Mouse (Mus musculus) layer of hippocampus, adult 8-10 months (tissue): Measurements from ENCODE around the gene Mllt11. TPM values are rescaled to one million over a fixed set of nuclear protein-coding genes. Genes with fewer than 3 reads are reported as not detected.

Source experiments
- DNase-seq, 2 experiments: peaks; one replicate each; pipeline ENCODE4 v3.0.0; 2022; ENCODE audit warnings: low spot score in 2 of 2
- total RNA-seq, 4 experiments: library from RNA; stranded (reverse); gene quantifications; 2 replicates each; pipeline ENCODE4 v1.2.4; 2022

The Mllt11 gene
- total RNA-seq, 4 experiments from 2014 or later: 265 to 305 (median 277) TPM

DNA sequence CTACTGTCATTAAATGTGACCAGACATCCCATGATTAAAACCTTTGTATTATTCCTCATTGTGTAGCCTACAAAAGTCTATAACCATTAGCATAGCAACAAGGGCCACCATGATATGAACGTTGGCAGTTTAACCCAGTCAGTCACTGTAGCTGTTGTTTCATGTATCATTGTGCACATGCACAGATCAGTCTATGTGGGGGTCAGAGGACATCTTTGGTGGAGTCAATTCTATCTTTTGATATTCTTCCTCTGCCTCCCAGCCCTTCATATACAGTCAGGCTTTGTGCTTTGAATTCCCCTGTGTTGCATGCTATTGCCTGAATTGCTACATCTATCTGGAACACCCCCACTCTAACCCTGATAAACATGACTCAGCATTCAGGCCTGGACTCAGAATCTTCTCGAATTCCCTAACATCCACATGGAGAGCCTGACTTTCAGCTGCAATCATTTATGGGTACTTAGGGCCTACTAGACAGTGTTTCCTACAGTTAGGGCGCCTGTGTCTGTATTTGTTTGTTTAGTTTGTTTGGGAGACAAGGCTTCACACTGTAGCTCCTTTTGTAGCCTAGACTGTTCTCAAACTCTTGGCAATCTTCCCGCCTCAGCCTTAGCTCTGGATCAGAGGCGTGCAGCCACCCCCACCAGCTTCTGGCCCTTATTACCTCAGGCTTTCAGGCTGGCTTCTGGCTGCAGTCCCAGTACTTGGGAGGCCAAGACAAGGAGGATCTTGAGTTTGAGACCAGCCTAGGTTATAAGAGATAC, 14.7 kb upstream of the Mllt11 start:
- peak; percentile 54 to 64 for DNase-seq

DNA sequence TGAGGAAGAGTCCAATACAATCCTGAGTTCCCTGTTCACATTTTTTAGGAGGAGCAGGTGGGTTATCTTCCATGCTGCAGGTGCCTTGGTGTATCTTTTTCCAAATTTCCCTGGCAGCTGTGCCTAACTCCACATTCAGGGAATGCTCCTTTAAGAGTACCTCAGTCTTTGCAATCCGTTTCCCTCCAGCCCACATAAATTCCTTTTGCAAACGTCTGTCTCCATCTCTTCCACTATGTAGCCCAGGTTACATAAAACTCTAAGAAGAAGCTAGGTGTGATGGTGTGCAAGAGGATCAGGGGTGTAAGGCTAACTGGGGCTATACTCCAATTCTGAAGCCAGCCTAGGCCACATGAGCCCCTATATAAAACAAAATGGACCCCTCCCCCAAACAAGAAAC, 11.1 kb upstream of the Mllt11 start:
- no peak for DNase-seq

- no peak for DNase-seq
Observed at GRCm38 (mm10) chr3:95241498-95241897, 9.5 kb upstream of the Mllt11 start, which contains the start of gene Gm128. Gene Gm128 (minus strand): TSS chr3:95241598.

DNA sequence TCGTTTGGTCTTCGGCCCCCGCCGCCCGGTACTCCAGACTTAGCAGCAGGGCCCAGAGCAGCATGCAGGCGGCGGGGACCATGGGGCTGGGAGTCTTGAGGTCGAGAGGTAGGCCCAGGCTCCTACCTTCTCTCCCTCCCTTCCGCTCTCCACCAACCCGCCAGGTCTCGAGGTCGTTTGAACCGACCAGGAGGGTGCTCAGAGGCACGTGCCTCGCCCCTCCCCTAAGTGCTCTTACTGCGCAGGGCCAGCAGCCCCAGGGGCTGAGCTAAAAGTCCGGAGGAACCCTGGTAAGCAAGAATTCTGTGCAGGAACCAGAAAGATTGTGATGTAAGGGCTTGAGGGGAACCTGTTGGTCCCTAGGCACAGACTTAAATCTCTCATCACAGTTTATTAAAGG, 8.9 kb upstream of the Mllt11 start:
- DNase-seq: no peak

DNA sequence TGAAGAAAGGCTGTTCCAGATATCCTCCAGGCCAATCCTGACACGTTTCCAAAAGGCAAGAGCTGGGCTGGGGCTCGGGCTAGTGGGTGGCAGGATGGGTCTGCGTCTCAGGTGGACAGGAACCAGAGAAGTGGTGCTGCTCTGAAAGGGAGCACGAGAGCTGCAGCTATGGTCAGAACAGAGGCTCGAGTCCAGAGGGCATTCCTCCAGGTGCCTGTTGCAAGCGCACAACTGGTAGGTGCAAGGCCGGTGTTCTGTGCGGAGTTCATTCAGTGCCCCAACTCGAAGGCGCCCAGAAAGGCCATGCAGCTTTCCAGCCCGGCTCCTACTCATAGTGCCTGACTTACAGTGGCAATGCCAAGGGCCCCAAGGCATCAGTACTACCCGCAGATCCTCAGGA, 8.0 kb upstream of the Mllt11 start:
- DNase-seq: no peak

GRCm38 (mm10) chr3:95239022-95239421, 7.1 kb upstream of the Mllt11 start:
- no peak for DNase-seq

DNA sequence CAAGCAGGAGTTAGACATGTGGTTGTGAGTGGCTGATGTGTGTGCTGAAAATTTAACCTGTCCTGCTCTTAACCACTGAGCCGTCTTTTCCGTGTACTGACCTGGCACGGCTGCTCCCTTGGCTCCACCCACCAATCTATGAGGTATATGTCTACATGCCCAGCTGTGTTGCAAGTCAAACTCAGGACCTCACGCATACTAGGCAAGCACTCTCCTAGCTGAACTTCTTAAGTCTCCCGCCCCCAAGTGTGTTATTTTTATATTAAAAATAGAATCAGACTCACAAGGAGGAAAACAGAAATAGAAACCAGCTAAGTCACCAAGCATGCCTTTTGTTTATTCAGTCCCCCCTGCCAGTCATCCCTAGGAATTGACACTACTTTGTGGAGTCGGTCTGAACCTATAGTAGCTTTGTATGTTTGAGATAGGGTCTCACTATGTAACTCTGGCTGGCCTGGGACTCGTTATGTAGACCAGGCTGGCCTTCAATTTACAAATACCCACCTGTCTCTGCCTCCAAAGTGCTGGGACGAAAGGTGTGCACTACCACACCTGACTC, 5.6 kb upstream of the Mllt11 start:
- no peak for DNase-seq

DNA sequence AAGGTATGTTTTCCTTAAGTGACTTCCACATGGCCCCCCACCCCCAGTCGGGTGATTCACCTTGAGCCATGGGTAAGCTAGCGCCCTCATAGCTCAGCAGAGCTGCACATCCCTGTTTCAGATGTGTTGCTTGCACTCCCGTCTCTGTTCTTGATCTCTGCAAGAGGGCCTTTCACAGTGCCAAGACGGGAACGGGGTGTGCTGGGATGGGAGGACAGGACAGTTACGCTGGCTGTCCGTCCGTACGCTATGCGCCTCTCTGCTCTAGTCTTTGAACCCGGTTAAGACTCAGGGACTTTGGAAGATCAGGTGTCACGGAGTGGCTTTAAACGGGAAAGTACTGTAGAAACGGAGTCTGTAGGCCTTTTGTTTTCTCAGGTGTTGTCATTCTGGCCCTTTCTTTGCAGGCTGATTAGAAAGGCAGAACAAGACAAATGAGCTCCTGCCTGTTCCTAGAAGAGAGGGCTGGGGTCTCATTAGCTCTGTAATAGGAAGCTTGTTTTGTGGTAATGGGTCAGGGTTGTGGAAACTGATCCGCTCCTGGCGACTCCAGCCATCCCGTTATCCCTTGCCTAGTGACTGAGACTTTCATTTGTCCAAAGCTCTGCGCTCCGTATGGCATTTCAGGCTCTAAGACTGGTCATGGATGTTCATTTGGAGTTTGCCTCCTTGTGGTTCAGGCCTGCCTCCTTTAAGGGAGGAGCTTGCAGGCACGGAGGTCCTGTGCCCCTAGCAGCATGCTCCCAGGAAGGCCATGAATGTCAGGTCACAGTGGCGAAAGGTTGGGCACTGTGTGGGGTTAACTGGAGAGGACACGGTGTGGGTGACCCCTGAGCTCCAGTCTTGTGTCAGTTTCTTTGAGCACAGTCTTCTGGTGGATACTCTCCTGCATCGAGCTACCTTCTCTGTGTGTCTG, 3.7 kb upstream of the Mllt11 start:
- DNase-seq: no peak

DNA sequence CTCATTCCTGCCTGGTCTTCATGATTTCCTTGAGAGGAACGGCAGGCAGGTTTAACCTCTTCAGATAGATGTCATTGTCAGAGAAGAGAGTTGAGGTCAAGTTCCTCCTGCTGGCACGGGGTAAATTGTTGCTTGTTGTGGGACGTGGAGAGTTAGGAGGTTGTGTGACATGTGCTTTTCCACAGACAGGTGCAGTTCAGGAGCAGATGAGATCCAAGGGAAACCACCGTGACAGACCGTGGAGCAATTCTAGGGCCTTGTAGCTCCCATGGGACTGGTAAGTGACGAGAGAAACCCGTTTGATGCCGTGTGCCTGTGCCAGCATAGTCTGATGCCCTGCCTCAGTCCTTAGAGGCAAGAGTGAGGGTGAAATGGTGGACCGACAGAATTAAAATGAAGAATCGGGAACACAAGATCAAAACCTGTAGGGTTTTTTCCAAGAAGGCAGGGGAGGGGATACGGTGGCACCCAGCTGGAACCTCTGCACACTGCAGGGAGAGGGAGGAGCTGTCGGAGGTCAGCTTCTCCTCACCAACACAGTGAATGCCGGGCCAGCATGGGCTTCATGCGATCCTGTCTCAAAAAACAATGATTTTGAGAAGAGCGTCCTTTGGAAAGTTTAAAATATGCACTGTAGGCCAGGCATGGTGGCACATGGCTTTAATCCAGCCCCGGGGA, 1.5 kb upstream of the Mllt11 start:
- DNase-seq: no peak

DNA sequence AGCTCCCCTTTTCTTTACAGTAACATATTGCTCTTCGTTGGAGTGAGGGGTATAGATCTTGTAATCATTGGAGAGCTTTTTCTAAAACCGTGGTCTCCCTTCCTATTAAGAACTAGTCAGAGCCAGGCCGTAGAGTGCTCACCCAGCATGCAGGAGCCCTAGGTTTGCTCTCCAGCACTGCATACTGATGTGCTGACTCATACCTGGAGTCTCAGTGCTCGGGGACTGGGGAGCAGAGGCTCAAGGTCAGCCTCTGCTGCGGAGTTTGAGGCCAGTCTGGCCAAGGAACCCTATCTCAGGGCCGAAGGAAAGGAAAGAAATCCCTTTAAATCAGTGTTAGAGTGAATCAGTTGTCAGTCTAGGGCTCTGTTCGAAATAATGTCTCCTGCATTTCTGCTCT, 800 bp upstream of the Mllt11 start:
- no peak for DNase-seq

GRCm38 (mm10) chr3:95230495-95231297, 1.3 kb downstream of the Mllt11 start:
- DNase-seq: no peak

- DNase-seq: peak; percentile 53 to 72
Observed at GRCm38 (mm10) chr3:95229781-95230494, 2.0 kb downstream of the Mllt11 start.

- peak; percentile 66 to 67 for DNase-seq
Observed at GRCm38 (mm10) chr3:95228894-95229780, 2.8 kb downstream of the Mllt11 start.

- peak; percentile 85 to 89 for DNase-seq
Observed at GRCm38 (mm10) chr3:95228148-95228893, 3.6 kb downstream of the Mllt11 start, which contains the start of gene Cdc42se1. Gene Cdc42se1 (plus strand): TSS chr3:95228732.

- no peak for DNase-seq
Observed at GRCm38 (mm10) chr3:95227214-95227613, 4.8 kb downstream of the Mllt11 start.

- no peak for DNase-seq
Observed at GRCm38 (mm10) chr3:95224295-95224694, 7.7 kb downstream of the Mllt11 start.

DNA sequence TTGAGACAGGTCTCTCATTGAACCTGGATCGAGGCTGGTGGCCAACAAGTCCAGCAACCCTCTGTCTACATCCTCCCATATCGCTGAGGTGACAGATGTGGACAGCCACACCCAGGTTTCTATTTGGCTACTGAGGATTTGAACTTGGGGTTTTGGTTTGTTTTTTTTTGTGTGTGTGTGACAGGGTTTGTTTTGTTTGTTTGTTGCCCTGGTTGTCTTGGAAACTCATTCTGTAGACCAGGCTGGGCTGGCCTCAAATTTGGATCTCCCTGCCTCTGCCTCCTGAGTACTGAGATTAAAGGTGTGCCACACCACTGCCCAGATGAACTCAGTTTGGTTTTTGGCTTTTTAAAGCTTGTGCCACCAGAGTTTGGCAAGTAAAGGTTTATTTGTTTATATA, 8.9 kb downstream of the Mllt11 start:
- DNase-seq: no peak

DNA sequence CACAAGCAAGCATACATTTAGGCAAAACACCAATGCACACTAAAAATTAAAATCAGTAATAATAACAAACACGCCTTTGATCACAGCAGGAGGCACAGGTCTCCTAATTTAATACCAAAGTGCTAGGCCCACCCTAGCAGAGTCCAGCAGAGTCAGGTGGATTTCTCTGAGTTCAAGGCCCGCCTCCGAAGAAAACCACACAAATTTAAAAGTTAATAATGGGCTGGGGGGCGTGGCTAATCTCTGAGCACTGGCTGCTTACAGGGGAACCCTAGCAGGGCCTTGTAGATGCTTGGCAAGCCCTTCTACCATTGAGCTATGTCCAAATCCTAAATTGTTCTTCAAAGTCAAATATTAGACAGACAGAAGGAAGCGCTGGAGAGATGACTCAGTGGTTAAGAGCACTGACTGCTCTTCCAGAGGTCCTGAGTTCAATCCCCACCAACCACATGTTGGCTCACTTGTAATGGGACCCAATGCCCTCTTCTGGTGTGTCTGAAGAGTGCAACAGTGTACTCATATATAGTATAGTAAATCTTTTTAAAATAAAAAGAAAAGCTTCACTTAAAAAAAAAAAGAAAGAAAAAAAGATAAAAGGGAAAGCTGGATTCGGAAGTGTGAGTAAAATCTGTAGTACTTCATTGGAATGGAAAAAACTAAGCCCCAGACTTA, 13.4 kb downstream of the Mllt11 start:
- DNase-seq: no peak
